Mouse (Mus musculus) neural tube, embryonic 14.5 days (tissue): ENCODE measurements around the gene Dexi. TPM values are rescaled to one million over a fixed set of nuclear protein-coding genes. Genes with fewer than 3 reads are reported as not detected.

Experiments used
- ATAC-seq: fragments of 200-750 bp; cut with Nextera tagmentation; 2 replicates; pipeline ENCODE4 v1.8.0; 2017; ENCODE audit warnings: low read depth, mild to moderate bottlenecking, moderate TSS enrichment, moderate library complexity
- H3K27ac ChIP-seq: fragments of 300-500 bp; sonication (generic); 2 replicates; pipeline ENCODE4 v1.5.1; 2014; ENCODE audit warnings: low read depth, mild to moderate bottlenecking, control low read depth, low read length, moderate library complexity, mixed read lengths
- H3K27me3 ChIP-seq: fragments of 300-500 bp; sonication (generic); 2 replicates; pipeline ENCODE4 v1.6.1; 2014; ENCODE audit warnings: low read length; ENCODE audit not compliant: control insufficient read depth, insufficient read depth
- H3K36me3 ChIP-seq: fragments of 300-500 bp; sonication (generic); 2 replicates; pipeline ENCODE4 v1.6.1; 2014; ENCODE audit warnings: low read length, mixed read lengths; ENCODE audit not compliant: control insufficient read depth, insufficient read depth
- H3K4me1 ChIP-seq: fragments of 300-500 bp; sonication (generic); 2 replicates; pipeline ENCODE4 v1.6.1; 2014; ENCODE audit warnings: low read length; ENCODE audit not compliant: control insufficient read depth, insufficient read depth
- H3K4me2 ChIP-seq: fragments of 300-500 bp; sonication (generic); 2 replicates; pipeline ENCODE4 v1.6.1; 2014; ENCODE audit warnings: mild to moderate bottlenecking, low read depth, low read length, control low read depth
- H3K4me3 ChIP-seq: fragments of 300-500 bp; sonication (generic); 2 replicates; pipeline ENCODE4 v1.5.1; 2014; ENCODE audit warnings: low read depth, low read length, control low read depth, mixed read lengths
- H3K9ac ChIP-seq: fragments of 300-500 bp; sonication (generic); replicated peaks from 2 replicates; pipeline ENCODE4 v1.6.1; 2014; ENCODE audit warnings: low read depth, mild to moderate bottlenecking, control low read depth, low read length, mixed read lengths
- H3K9me3 ChIP-seq: fragments of 300-500 bp; sonication (generic); 2 replicates; pipeline ENCODE4 v1.6.1; 2016; ENCODE audit warnings: low read length; ENCODE audit not compliant: control insufficient read depth
- WGBS: fragments of 180-500 bp; shearing (Covaris S2); extraction: QIAGEN DNeasy Blood & Tissue Kit; methylation state at CpG from one replicate; pipeline ENCODE4 v1.1.7; 2014; 5-methylcytosine and 5-hydroxymethylcytosine counted together
- polyA plus RNA-seq: library from polyadenylated mRNA; unstranded; fragments of >200 nt; fragmentation: Nextera tagmentation; extraction: Ambion mirVana; gene quantifications from 2 replicates; pipeline ENCODE4 v1.2.1, GENCODE M21; 2014

Gene Dexi
- polyA plus RNA-seq, 1 experiment from 2014 or later: 26.9 TPM

- Histone ChIP-seq H3K27me3 (no peaks in the 10 kb centered on the region), H3K9ac (no peak overlapping the region), H3K9me3 (no peaks in the 10 kb centered on the region), H3K27ac (no peak overlapping the region), H3K4me3 (no peak overlapping the region), H3K4me1 (no peaks in the 10 kb centered on the region), H3K36me3 (no peaks in the 10 kb centered on the region), H3K4me2 (no peak overlapping the region)
- whole genome bisulfite sequencing: 65% methylated on average over 2 of the region's 2 CpGs
- no peak for ATAC-seq
Measured at GRCm38 (mm10) chr16:10495824-10496298, 47.0 kb downstream of the Dexi start.

- no peaks in the 10 kb centered on the region for H3K9me3 ChIP-seq
Measured at GRCm38 (mm10) chr16:10492587-10492986, 50.3 kb downstream of the Dexi start.

GRCm38 (mm10) chr16:10491716-10492115, 51.1 kb downstream of the Dexi start:
- H3K36me3 ChIP-seq: no peaks in the 10 kb centered on the region
- H3K9ac ChIP-seq: no peak overlapping the region
- no peak for ATAC-seq
- no peaks in the 10 kb centered on the region for H3K4me1 ChIP-seq
- no peak overlapping the region for H3K4me3 ChIP-seq
- H3K9me3 ChIP-seq: no peaks in the 10 kb centered on the region
- no peak overlapping the region for H3K4me2 ChIP-seq
- H3K27ac ChIP-seq: no peak overlapping the region
- WGBS: 79% methylated on average over 4 of the region's 4 CpGs
- H3K27me3 ChIP-seq: no peaks in the 10 kb centered on the region

More at GRCm38 (mm10) chr16:10492587-10492986, 50.3 kb downstream of the Dexi start:
- ATAC-seq: no peak
- WGBS: 86% methylated on average over 3 of the region's 3 CpGs
- Histone ChIP-seq H3K9ac (no peak overlapping the region), H3K4me2 (no peak overlapping the region), H3K27me3 (no peaks in the 10 kb centered on the region), H3K27ac (no peak overlapping the region), H3K4me3 (no peak overlapping the region), H3K36me3 (no peaks in the 10 kb centered on the region), H3K4me1 (no peaks in the 10 kb centered on the region)

- Histone ChIP-seq H3K27me3 (no peaks in the 10 kb centered on the region), H3K4me2 (no peak overlapping the region), H3K27ac (no peak overlapping the region), H3K9me3 (no peaks in the 10 kb centered on the region), H3K4me3 (no peak overlapping the region), H3K36me3 (no peaks in the 10 kb centered on the region), H3K4me1 (no peaks in the 10 kb centered on the region), H3K9ac (no peak overlapping the region)
- ATAC-seq: no peak
- WGBS: 89% methylated on average over 18 of the region's 18 CpGs
Measured at GRCm38 (mm10) chr16:10490503-10491150, 52.2 kb downstream of the Dexi start.

DNA sequence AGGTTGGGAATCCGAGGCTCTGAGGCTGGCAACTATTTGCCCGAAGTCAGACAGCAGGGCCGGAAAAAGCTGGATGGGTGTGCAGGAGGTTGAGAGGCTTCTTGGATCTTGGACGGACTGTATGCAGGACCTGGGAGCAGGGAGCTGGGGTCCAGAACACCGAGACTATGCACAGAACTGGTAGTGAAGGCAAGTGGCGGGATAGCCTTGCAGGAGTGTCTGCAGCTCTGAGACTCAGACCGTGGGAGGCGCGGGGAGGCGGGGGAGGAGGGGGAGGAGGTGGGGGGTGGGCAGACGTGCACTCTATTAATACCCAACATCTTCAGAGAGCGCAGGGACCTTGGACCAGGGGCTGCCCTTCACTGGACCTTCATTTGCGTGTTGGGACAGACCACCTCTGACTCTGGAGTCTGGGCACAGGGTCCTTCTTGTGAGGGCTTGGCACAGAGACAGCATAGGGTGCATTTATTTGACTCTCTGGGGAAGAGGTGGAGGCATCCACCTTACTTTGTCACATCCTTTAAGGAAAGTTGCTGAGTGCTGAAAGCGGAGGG, 52.9 kb downstream of the Dexi start:
- 0 out of 2 replicates have a peak overlapping the region, but pooled peaks have one; percentile 0 for H3K4me2 ChIP-seq
- no peaks in the 10 kb centered on the region for H3K4me1 ChIP-seq
- no peak for ATAC-seq
- no peak overlapping the region; the same call in 1 of the 2 replicates for H3K9ac ChIP-seq
- H3K27ac ChIP-seq: no peak overlapping the region
- no peaks in the 10 kb centered on the region for H3K9me3 ChIP-seq
- no peaks in the 10 kb centered on the region for H3K27me3 ChIP-seq
- 24% methylated on average over 10 of the region's 14 CpGs for WGBS
- no peak overlapping the region for H3K4me3 ChIP-seq
- no peaks in the 10 kb centered on the region for H3K36me3 ChIP-seq

DNA sequence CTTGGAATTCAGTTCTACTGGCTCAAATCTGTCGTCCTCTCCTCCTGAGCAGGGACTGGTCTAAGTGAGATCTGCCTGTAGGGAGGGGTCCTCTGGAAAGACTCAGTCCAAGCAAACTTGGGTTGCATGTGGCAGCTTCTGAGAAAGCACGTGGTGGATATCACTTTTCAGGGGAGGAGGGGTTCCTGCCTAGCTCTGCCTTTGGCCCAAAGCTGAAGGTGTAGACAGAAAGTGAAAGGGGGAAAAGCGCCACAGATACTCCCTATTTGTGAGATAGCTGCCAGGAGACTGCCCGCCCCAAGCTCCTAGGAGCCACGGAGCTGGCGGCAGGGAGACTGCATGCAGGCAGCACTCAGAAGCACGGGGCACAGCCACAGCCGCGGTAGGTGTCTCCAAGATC, 53.4 kb downstream of the Dexi start:
- ATAC-seq: no peak
- no peak overlapping the region for H3K27ac ChIP-seq
- no peaks in the 10 kb centered on the region for H3K27me3 ChIP-seq
- WGBS: 9% methylated on average over 9 of the region's 9 CpGs
- no peaks in the 10 kb centered on the region for H3K4me1 ChIP-seq
- H3K9me3 ChIP-seq: no peaks in the 10 kb centered on the region
- no peaks in the 10 kb centered on the region for H3K36me3 ChIP-seq
- no peak overlapping the region for H3K4me3 ChIP-seq
- H3K9ac ChIP-seq: no peak overlapping the region; the same call in 1 of the 2 replicates
- 0 out of 2 replicates have a peak overlapping the region, but pooled peaks have one; percentile 0 for H3K4me2 ChIP-seq

DNA sequence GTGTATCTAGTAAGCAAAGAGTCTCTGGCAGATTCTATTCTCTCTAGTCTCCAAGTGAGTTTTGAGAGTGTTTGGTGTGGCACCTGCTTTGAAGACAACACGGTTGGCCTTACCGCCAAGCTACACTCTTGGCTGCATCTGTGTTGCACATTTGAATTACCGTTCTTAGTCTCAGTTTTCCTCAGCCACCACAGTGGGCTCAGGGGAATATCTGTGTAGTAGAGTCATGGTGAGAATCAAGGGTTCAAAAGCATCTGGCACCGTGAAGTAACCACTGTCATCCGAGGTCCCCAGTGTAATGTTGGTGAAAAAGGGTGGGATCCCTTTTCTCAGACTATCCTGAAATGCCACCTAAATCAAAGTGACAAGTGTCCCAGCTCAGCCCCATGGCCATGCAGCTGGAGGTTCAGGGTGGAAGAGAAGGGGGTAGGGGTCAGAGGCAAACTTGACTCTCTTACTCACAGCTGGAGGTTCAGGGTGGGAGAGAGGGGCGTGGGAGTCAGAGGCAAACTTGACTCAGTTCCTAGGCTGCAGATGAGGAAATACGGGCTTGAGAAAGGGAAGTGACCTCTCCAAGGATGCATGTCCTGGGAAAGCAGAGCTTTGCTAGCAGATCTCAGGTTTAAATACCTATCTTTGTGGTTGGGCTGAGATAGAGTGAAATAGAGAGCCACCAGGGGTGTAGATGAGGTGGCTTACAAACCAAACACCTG, 53.9 kb downstream of the Dexi start:
- ATAC-seq: no peak
- Histone ChIP-seq H3K36me3 (no peaks in the 10 kb centered on the region), H3K27me3 (no peaks in the 10 kb centered on the region), H3K9ac (no peak overlapping the region), H3K27ac (no peak overlapping the region), H3K9me3 (no peaks in the 10 kb centered on the region), H3K4me2 (no peak overlapping the region), H3K4me3 (no peak overlapping the region), H3K4me1 (no peaks in the 10 kb centered on the region)
- 86% methylated on average over 7 of the region's 7 CpGs for WGBS

- Histone ChIP-seq H3K36me3 (no peaks in the 10 kb centered on the region), H3K9ac (no peak overlapping the region), H3K9me3 (no peaks in the 10 kb centered on the region), H3K27ac (no peak overlapping the region), H3K4me3 (no peak overlapping the region), H3K4me1 (no peaks in the 10 kb centered on the region), H3K4me2 (no peak overlapping the region), H3K27me3 (no peaks in the 10 kb centered on the region)
- WGBS: 92% methylated on average over 8 of the region's 8 CpGs
- no peak for ATAC-seq
Measured at GRCm38 (mm10) chr16:10487895-10488493, 54.9 kb downstream of the Dexi start.

GRCm38 (mm10) chr16:10486993-10487392, 55.9 kb downstream of the Dexi start:
- H3K4me3 ChIP-seq: no peak overlapping the region
- no peaks in the 10 kb centered on the region for H3K4me1 ChIP-seq
- H3K36me3 ChIP-seq: no peaks in the 10 kb centered on the region
- no peaks in the 10 kb centered on the region for H3K27me3 ChIP-seq
- H3K9ac ChIP-seq: no peak overlapping the region
- H3K9me3 ChIP-seq: no peaks in the 10 kb centered on the region
- no peak for ATAC-seq
- no peak overlapping the region for H3K4me2 ChIP-seq
- H3K27ac ChIP-seq: no peak overlapping the region
- WGBS: 61% methylated on average over 3 of the region's 3 CpGs
